22 mouse cellular contexts compared by ENCODE assay signal in genomic region chr17:24563638-24564037, GRCm38 (mm10). TPM values are rescaled to one million over a fixed set of nuclear protein-coding genes. Genes with fewer than 3 reads are reported as not detected.
DNase-seq lines count a peak whose midpoint lies in the region; ATAC-seq lines count a peak whose summit lies in the region.
"Had no signal": no experiment of that assay in that cellular context is flagged by ENCODE, and none has a peak within 500 bp of the region (broad histone marks: within the 10 kb centered on the region; RNA-seq: fewer than 3 reads in every experiment).

No protein-coding gene starts in this region.

- no peaks in the 10 kb centered on the region for H3K9me3 ChIP-seq in forebrain, embryonic 11.5 days (ENCODE audit: control insufficient read depth, low read length)
- no peaks in the 10 kb centered on the region for H3K9me3 ChIP-seq in forebrain, embryonic 12.5 days
- no peaks in the 10 kb centered on the region for H3K9me3 ChIP-seq in kidney, embryonic 15.5 days (replicated peaks)
- H3K9me3 ChIP-seq: embryonic facial prominence, embryonic 15.5 days; forebrain, embryonic 10.5 days; heart, embryonic 10.5 days; heart, embryonic 15.5 days; hindbrain, embryonic 15.5 days had no signal

- H3K36me3 ChIP-seq in forebrain, embryonic 11.5 days (ENCODE audit: control insufficient read depth, insufficient read depth, low read length) = no peaks in the 10 kb centered on the region; the same call in 1 of the 2 replicates
- H3K36me3 ChIP-seq in forebrain, embryonic 12.5 days (replicated peaks) = peaks cover 22% of the 10 kb centered on the region; the same call in 1 of the 2 replicates
- peaks cover 38% of the 10 kb centered on the region for H3K36me3 ChIP-seq in kidney, embryonic 15.5 days

- peak; percentile 46 for DNase-seq in forebrain, embryonic 11.5 days (ENCODE audit: low spot score)
- no peak for DNase-seq in kidney, adult 18-20 months
- no peak for DNase-seq in cerebellum, adult 9-10 months
- no peak for DNase-seq in retina, postnatal 1 day
- DNase-seq: adrenal gland, postnatal 14 days; cerebellum, adult 18-20 months; cerebellum, postnatal 14 days; embryo, embryonic 11 days; gastrocnemius, postnatal 25 days; heart, adult 11 months; heart, postnatal 36 days had no signal

- ATAC-seq in forebrain, embryonic 11.5 days (replicated peaks; ENCODE audit: low FRiP score) = no peak
- no peak for ATAC-seq in forebrain, embryonic 12.5 days (ENCODE audit: low FRiP score)
- ATAC-seq in kidney, embryonic 15.5 days (replicated peaks; ENCODE audit: low FRiP score) = peak; percentile 27; the same call in 1 of the 2 replicates
- ATAC-seq in megakaryocyte progenitor cell, adult 5-6 weeks (replicated peaks; ENCODE audit: poor library complexity) = peak; percentile 30; the same call in 1 of the 2 replicates
- ATAC-seq: activated CD4-positive, CD25-positive, alpha-beta regulatory T cell, adult 4 months; forebrain, embryonic 16.5 days had no signal

- WGBS in forebrain, embryonic 11.5 days = 88% methylated on average over 5 of the region's 5 CpGs
- WGBS in forebrain, embryonic 12.5 days = 92% methylated on average over 5 of the region's 5 CpGs
- WGBS in kidney, embryonic 15.5 days = 79% methylated on average over 5 of the region's 5 CpGs

- H3K27ac ChIP-seq in forebrain, embryonic 11.5 days (ENCODE audit: low read depth, low read length) = no peak overlapping the region
- no peak overlapping the region for H3K27ac ChIP-seq in forebrain, embryonic 12.5 days
- no peak overlapping the region for H3K27ac ChIP-seq in kidney, embryonic 15.5 days
- H3K27ac ChIP-seq: embryonic facial prominence, embryonic 15.5 days; forebrain, embryonic 10.5 days; heart, embryonic 10.5 days; heart, embryonic 15.5 days; hindbrain, embryonic 15.5 days had no signal

- no peak overlapping the region for H3K9ac ChIP-seq in forebrain, embryonic 11.5 days (ENCODE audit: low read length)
- H3K9ac ChIP-seq in forebrain, embryonic 12.5 days = no peak overlapping the region
- no peak overlapping the region for H3K9ac ChIP-seq in kidney, embryonic 15.5 days
- H3K9ac ChIP-seq: embryonic facial prominence, embryonic 15.5 days; heart, embryonic 15.5 days; hindbrain, embryonic 15.5 days had no signal

- no peak overlapping the region for H3K4me3 ChIP-seq in forebrain, embryonic 11.5 days (ENCODE audit: low read depth, low read length)
- no peak overlapping the region for H3K4me3 ChIP-seq in forebrain, embryonic 12.5 days (replicated peaks)
- no peak overlapping the region for H3K4me3 ChIP-seq in kidney, embryonic 15.5 days (replicated peaks)
- H3K4me3 ChIP-seq: embryonic facial prominence, embryonic 15.5 days; erythroblast, embryonic 14.5 days; forebrain, embryonic 10.5 days; heart, embryonic 10.5 days; heart, embryonic 15.5 days; hindbrain, embryonic 15.5 days had no signal

- no peaks in the 10 kb centered on the region for H3K27me3 ChIP-seq in forebrain, embryonic 11.5 days (ENCODE audit: control insufficient read depth, insufficient read depth, low read length)
- H3K27me3 ChIP-seq in forebrain, embryonic 12.5 days = no peaks in the 10 kb centered on the region
- H3K27me3 ChIP-seq in kidney, embryonic 15.5 days = no peaks in the 10 kb centered on the region
- H3K27me3 ChIP-seq: embryonic facial prominence, embryonic 15.5 days; heart, embryonic 15.5 days; hindbrain, embryonic 15.5 days had no signal

- H3K4me2 ChIP-seq in forebrain, embryonic 11.5 days (ENCODE audit: low read depth, low read length, severe bottlenecking) = no peak overlapping the region
- H3K4me2 ChIP-seq in forebrain, embryonic 12.5 days = no peak overlapping the region
- H3K4me2 ChIP-seq in kidney, embryonic 15.5 days = no peak overlapping the region
- H3K4me2 ChIP-seq: embryonic facial prominence, embryonic 15.5 days; heart, embryonic 15.5 days; hindbrain, embryonic 15.5 days had no signal

- H3K4me1 ChIP-seq in forebrain, embryonic 11.5 days (replicated peaks; ENCODE audit: control insufficient read depth, insufficient read depth, low read length) = peaks cover 8% of the 10 kb centered on the region
- H3K4me1 ChIP-seq in forebrain, embryonic 12.5 days = peaks cover 10% of the 10 kb centered on the region
- H3K4me1 ChIP-seq in kidney, embryonic 15.5 days = peaks cover 14% of the 10 kb centered on the region

RNA-seq across cellular contexts. Expression of gene Pkd1, which starts 14.0 kb away (rescaled TPM):
- polyA plus RNA-seq in forebrain, embryonic 11.5 days (2014; fragmentation: Nextera tagmentation; extraction: Ambion mirVana) = 19.0 and 23.9 TPM in 2 replicates
- 15.5 and 17.9 TPM in 2 replicates for polyA plus RNA-seq in forebrain, embryonic 12.5 days (2016; fragmentation: Nextera tagmentation; extraction: Ambion mirVana)
- polyA plus RNA-seq in kidney, embryonic 15.5 days (2015; fragmentation: Nextera tagmentation; extraction: Ambion mirVana) = 21.3 and 21.9 TPM in 2 replicates
- total RNA-seq in megakaryocyte progenitor cell, adult 5-6 weeks (2015) = 7.4 and 10.6 TPM in 2 replicates
- total RNA-seq in megakaryocyte progenitor cell, adult 5-6 weeks (2017) = 6.2 and 15.1 TPM in 2 replicates

RNA-seq across cellular contexts. Expression of gene Rab26, which starts 29.6 kb away (rescaled TPM):
- 1.8 and 2.7 TPM in 2 replicates for polyA plus RNA-seq in forebrain, embryonic 11.5 days (2014; fragmentation: Nextera tagmentation; extraction: Ambion mirVana)
- 1.7 and 1.9 TPM in 2 replicates for polyA plus RNA-seq in forebrain, embryonic 12.5 days (2016; fragmentation: Nextera tagmentation; extraction: Ambion mirVana)
- 2.8 TPM in 2 replicates for polyA plus RNA-seq in kidney, embryonic 15.5 days (2015; fragmentation: Nextera tagmentation; extraction: Ambion mirVana)
- 0.12 and 0.17 TPM in 2 replicates for total RNA-seq in megakaryocyte progenitor cell, adult 5-6 weeks (2015)
- total RNA-seq in megakaryocyte progenitor cell, adult 5-6 weeks (2017) = 0.14 and 0.71 TPM in 2 replicates
- total RNA-seq: heart, postnatal 36 days had no signal

RNA-seq across cellular contexts. Expression of gene Traf7, which starts 35.9 kb away (rescaled TPM):
- polyA plus RNA-seq in forebrain, embryonic 11.5 days (2014; fragmentation: Nextera tagmentation; extraction: Ambion mirVana) = 113 and 123 TPM in 2 replicates
- polyA plus RNA-seq in forebrain, embryonic 12.5 days (2016; fragmentation: Nextera tagmentation; extraction: Ambion mirVana) = 100 and 103 TPM in 2 replicates
- 85.8 and 96.1 TPM in 2 replicates for polyA plus RNA-seq in kidney, embryonic 15.5 days (2015; fragmentation: Nextera tagmentation; extraction: Ambion mirVana)
- total RNA-seq in megakaryocyte progenitor cell, adult 5-6 weeks (2015) = 50.9 and 54.7 TPM in 2 replicates
- total RNA-seq in megakaryocyte progenitor cell, adult 5-6 weeks (2017) = 91.7 and 98.9 TPM in 2 replicates

Comparison
In these comparisons a context has a peak if more than half of its experiments do, and no peak if none do; other contexts are left out.
1. ATAC-seq: peak in kidney, embryonic 15.5 days (single experiment) and megakaryocyte progenitor cell, adult 5-6 weeks (single experiment); none in forebrain, embryonic 11.5 days (single experiment) and forebrain, embryonic 12.5 days (single experiment).